Mouse (Mus musculus) stomach, postnatal 0 days (tissue): Measurements from ENCODE around the gene Mamdc4.
A peak's percentile ranks its signal among the peaks of the same experiment; 100 is the strongest.

Experiments used
- CTCF ChIP-seq: IDR thresholded peaks from 2 replicates; pipeline ENCODE4 v1.5.1; 2016; ENCODE audit warnings: antibody characterized with exemption, low read depth, mild to moderate bottlenecking, moderate library complexity
- EP300 ChIP-seq: optimal IDR thresholded peaks from 2 replicates; pipeline ENCODE3; 2016; ENCODE audit warnings: antibody characterized with exemption

DNA sequence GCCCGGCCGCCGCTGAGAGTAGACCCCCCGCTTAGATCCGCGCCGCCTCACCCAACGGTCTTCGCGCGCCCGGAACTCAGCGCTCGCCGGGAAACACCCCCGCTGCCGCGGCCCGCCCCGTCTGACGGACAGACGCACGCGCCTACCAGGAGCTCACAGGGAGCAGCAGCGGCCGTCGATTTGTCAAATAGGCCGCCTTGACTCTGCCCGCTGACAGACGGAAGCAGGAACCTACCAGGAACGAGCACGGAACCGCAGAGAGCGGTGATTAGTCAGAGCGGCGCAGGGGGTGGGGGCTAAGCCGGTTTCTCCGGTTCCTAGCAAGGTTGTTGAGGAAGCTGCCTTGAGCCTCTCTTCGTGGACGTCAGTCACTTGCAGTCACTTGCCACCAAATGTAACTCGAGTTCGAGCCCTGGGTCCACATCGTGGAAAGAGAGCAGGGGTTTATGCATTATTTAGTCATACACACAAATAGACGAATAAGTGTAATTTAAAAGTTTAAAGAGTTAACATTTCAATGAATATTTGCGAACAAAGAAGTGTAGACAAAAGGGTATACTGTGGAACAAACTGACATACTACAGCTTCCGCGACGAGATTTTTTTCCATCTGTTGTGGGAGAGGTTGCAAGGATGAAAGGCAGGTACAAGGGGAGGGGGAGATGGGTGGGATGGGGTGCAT lies 27.7 kb downstream of the Mamdc4 start, which contains the start of gene Traf2:
- TF ChIP-seq CTCF (no peak), EP300 (peak; percentile 86)
